Mouse (Mus musculus) midbrain, embryonic 16.5 days (tissue): ENCODE measurements at regions not wholly inside any gene's neighbourhood (a gene's known extent, or its start where the extent isn't known, plus 50 kb on each side); places are given as distances from the start of the nearest gene placed in this dataset.

ENCODE experiments used
- ATAC-seq: fragments of 200-750 bp; cut with Nextera tagmentation; 2 replicates; pipeline ENCODE4 v1.8.0; 2017; ENCODE audit warnings: moderate TSS enrichment
- H3K27ac ChIP-seq: fragments of 300-500 bp; sonication (generic); 2 replicates; pipeline ENCODE4 v1.5.1; 2014; ENCODE audit warnings: mild to moderate bottlenecking, low read length, mixed read lengths
- H3K27me3 ChIP-seq: fragments of 300-500 bp; sonication (generic); 2 replicates; pipeline ENCODE4 v1.6.1; 2014; ENCODE audit warnings: low read depth, low read length, mixed read lengths; ENCODE audit not compliant: control insufficient read depth, insufficient read depth
- H3K36me3 ChIP-seq: fragments of 300-500 bp; sonication (generic); 2 replicates; pipeline ENCODE4 v1.6.1; 2014; ENCODE audit warnings: mild to moderate bottlenecking, low read length, moderate library complexity, mixed read lengths; ENCODE audit not compliant: control insufficient read depth, insufficient read depth
- H3K4me1 ChIP-seq: fragments of 300-500 bp; sonication (generic); 2 replicates; pipeline ENCODE4 v1.6.1; 2014; ENCODE audit warnings: mild to moderate bottlenecking, low read length, mixed read lengths; ENCODE audit not compliant: control insufficient read depth, insufficient read depth
- H3K4me2 ChIP-seq: fragments of 300-500 bp; sonication (generic); 2 replicates; pipeline ENCODE4 v1.6.1; 2014; ENCODE audit warnings: mild to moderate bottlenecking, low read length, mixed read lengths
- H3K4me3 ChIP-seq: fragments of 300-500 bp; sonication (generic); 2 replicates; pipeline ENCODE4 v1.5.1; 2014; ENCODE audit warnings: low read depth, mild to moderate bottlenecking, low read length, moderate library complexity, mixed read lengths
- H3K9ac ChIP-seq: fragments of 300-500 bp; sonication (generic); 2 replicates; pipeline ENCODE4 v1.6.1; 2014; ENCODE audit warnings: low read depth, low read length, mixed read lengths
- H3K9me3 ChIP-seq: fragments of 300-500 bp; sonication (generic); replicated peaks from 2 replicates; pipeline ENCODE4 v1.6.1; 2014; ENCODE audit warnings: mild to moderate bottlenecking, low read length, mixed read lengths; ENCODE audit not compliant: control insufficient read depth, poor library complexity, severe bottlenecking
- WGBS: fragments of 180-500 bp; shearing (Covaris S2); extraction: QIAGEN DNeasy Blood & Tissue Kit; methylation state at CpG from one replicate; pipeline ENCODE4 v1.1.7; 2014; 5-methylcytosine and 5-hydroxymethylcytosine counted together

GRCm38 (mm10) chr16:51925639-51926038 is 105.4 kb upstream of the Cblb start:
- 90% methylated on average over 3 of the region's 3 CpGs for WGBS
- no peak for ATAC-seq
- Histone ChIP-seq H3K4me2 (no peak overlapping the region), H3K4me3 (no peak overlapping the region), H3K4me1 (no peaks in the 10 kb centered on the region), H3K9ac (no peak overlapping the region), H3K27me3 (no peaks in the 10 kb centered on the region), H3K9me3 (no peaks in the 10 kb centered on the region), H3K27ac (no peak overlapping the region), H3K36me3 (no peaks in the 10 kb centered on the region)

- H3K9ac ChIP-seq, result no peak overlapping the region
- no peak overlapping the region for H3K4me3 ChIP-seq
- no peaks in the 10 kb centered on the region for H3K36me3 ChIP-seq
- 84% methylated on average over 2 of the region's 2 CpGs for WGBS
- H3K9me3 ChIP-seq, result no peaks in the 10 kb centered on the region
- no peaks in the 10 kb centered on the region for H3K4me1 ChIP-seq
- ATAC-seq, result no peak
- no peaks in the 10 kb centered on the region for H3K27me3 ChIP-seq
- no peak overlapping the region for H3K27ac ChIP-seq
- no peak overlapping the region for H3K4me2 ChIP-seq
Measured at GRCm38 (mm10) chr16:51933122-51933521, 97.9 kb upstream of the Cblb start.

GRCm38 (mm10) chr16:51933965-51934364 is 97.1 kb upstream of the Cblb start:
- no peak for ATAC-seq
- H3K4me3 ChIP-seq, result no peak overlapping the region
- WGBS, result 92% methylated on average over 3 of the region's 3 CpGs

GRCm38 (mm10) chr16:51937298-51937697 is 93.7 kb upstream of the Cblb start:
- H3K27me3 ChIP-seq, result no peaks in the 10 kb centered on the region
- WGBS, result 91% methylated on average over 9 of the region's 9 CpGs
- H3K4me1 ChIP-seq, result no peaks in the 10 kb centered on the region
- no peaks in the 10 kb centered on the region for H3K9me3 ChIP-seq
- no peak overlapping the region for H3K9ac ChIP-seq
- H3K4me2 ChIP-seq, result no peak overlapping the region
- no peak overlapping the region for H3K4me3 ChIP-seq
- H3K36me3 ChIP-seq, result no peaks in the 10 kb centered on the region
- H3K27ac ChIP-seq, result no peak overlapping the region
- no peak for ATAC-seq

More at GRCm38 (mm10) chr16:51933965-51934364, 97.1 kb upstream of the Cblb start:
- no peak overlapping the region for H3K9ac ChIP-seq
- H3K36me3 ChIP-seq, result no peaks in the 10 kb centered on the region
- H3K9me3 ChIP-seq, result no peaks in the 10 kb centered on the region
- H3K4me1 ChIP-seq, result no peaks in the 10 kb centered on the region
- H3K4me2 ChIP-seq, result no peak overlapping the region
- H3K27ac ChIP-seq, result no peak overlapping the region
- no peaks in the 10 kb centered on the region for H3K27me3 ChIP-seq

- H3K4me1 ChIP-seq, result no peaks in the 10 kb centered on the region
- H3K9ac ChIP-seq, result no peak overlapping the region
- H3K4me3 ChIP-seq, result no peak overlapping the region
- no peaks in the 10 kb centered on the region for H3K9me3 ChIP-seq
- no peak for ATAC-seq
- no peaks in the 10 kb centered on the region for H3K36me3 ChIP-seq
- H3K4me2 ChIP-seq, result no peak overlapping the region
- WGBS, result 87% methylated on average over 5 of the region's 5 CpGs
- H3K27ac ChIP-seq, result no peak overlapping the region
- H3K27me3 ChIP-seq, result no peaks in the 10 kb centered on the region
Measured at GRCm38 (mm10) chr16:51939061-51939460, 92.0 kb upstream of the Cblb start.

- H3K9ac ChIP-seq, result no peak overlapping the region
- H3K27ac ChIP-seq, result no peak overlapping the region
- ATAC-seq, result no peak
Measured at GRCm38 (mm10) chr16:51940574-51940973, 90.5 kb upstream of the Cblb start.

GRCm38 (mm10) chr16:51942431-51943130 is 88.4 kb upstream of the Cblb start:
- H3K27me3 ChIP-seq, result no peaks in the 10 kb centered on the region
- no peak for ATAC-seq
- H3K9ac ChIP-seq, result no peak overlapping the region
- no peak overlapping the region for H3K27ac ChIP-seq
- no peaks in the 10 kb centered on the region for H3K9me3 ChIP-seq
- H3K4me2 ChIP-seq, result no peak overlapping the region
- no peak overlapping the region for H3K4me3 ChIP-seq
- WGBS, result 89% methylated on average over 9 of the region's 9 CpGs
- no peaks in the 10 kb centered on the region for H3K4me1 ChIP-seq
- H3K36me3 ChIP-seq, result no peaks in the 10 kb centered on the region

More at GRCm38 (mm10) chr16:51940574-51940973, 90.5 kb upstream of the Cblb start:
- Histone ChIP-seq H3K27me3 (no peaks in the 10 kb centered on the region), H3K9me3 (no peaks in the 10 kb centered on the region), H3K4me2 (no peak overlapping the region), H3K4me1 (no peaks in the 10 kb centered on the region), H3K4me3 (no peak overlapping the region), H3K36me3 (no peaks in the 10 kb centered on the region)

- H3K4me3 ChIP-seq, result no peak overlapping the region
- no peaks in the 10 kb centered on the region for H3K36me3 ChIP-seq
- ATAC-seq, result no peak
- no peaks in the 10 kb centered on the region for H3K4me1 ChIP-seq
- H3K4me2 ChIP-seq, result no peak overlapping the region
- no peaks in the 10 kb centered on the region for H3K9me3 ChIP-seq
- no peak overlapping the region for H3K27ac ChIP-seq
- no peak overlapping the region for H3K9ac ChIP-seq
- no peaks in the 10 kb centered on the region for H3K27me3 ChIP-seq
- WGBS, result 91% methylated on average over 6 of the region's 6 CpGs
Measured at GRCm38 (mm10) chr16:51967051-51967845, 63.8 kb upstream of the Cblb start.
